Mouse (Mus musculus) right cerebral cortex, postnatal 4 days (tissue): ENCODE measurements around the gene Cox6b2.

Experiments
- DNase-seq: peaks from one replicate; pipeline ENCODE4 v3.0.0-alpha.2; 2022

The Cox6b2 gene

GRCm38 (mm10) chr7:4752821-4753570 lies at the start of gene Cox6b2:
Cox6b2 (minus strand) TSS chr7:4753094.
- peak; percentile 85 for DNase-seq

GRCm38 (mm10) chr7:4802247-4802646 lies 49.4 kb upstream of the Cox6b2 start:
- DNase-seq: no peak

DNA sequence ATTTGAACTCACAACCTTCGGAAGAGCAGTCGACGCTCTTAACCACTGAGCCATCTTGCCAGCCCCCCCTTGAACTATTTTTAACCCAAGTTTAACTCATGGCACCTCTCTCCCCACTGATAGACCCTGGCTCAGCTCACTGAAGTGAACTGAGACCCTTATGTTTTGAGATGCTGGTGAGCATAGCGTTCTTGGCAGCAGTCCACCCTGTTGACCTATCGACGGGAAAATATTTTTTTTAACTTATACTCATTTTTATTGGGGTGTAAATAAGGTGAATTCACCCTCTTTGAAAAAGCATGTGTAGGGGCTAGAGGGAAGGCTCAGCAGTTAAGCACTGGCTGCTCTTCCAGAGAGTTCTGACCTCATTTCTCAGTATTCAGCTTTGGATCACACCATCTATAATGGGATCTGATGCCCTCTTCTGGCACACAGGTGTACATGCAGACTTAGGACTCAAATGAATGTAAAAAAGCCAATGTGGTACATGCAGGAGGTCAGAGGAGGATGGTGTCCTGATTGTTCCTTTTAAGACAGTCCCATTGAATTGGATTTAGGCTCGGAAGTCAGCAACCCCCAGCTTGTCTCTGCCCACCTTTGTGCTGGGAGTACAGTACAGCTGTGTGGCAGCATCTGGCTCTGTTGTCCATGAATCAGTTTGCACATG lies 43.0 kb upstream of the Cox6b2 start:
- DNase-seq: no peak

DNA sequence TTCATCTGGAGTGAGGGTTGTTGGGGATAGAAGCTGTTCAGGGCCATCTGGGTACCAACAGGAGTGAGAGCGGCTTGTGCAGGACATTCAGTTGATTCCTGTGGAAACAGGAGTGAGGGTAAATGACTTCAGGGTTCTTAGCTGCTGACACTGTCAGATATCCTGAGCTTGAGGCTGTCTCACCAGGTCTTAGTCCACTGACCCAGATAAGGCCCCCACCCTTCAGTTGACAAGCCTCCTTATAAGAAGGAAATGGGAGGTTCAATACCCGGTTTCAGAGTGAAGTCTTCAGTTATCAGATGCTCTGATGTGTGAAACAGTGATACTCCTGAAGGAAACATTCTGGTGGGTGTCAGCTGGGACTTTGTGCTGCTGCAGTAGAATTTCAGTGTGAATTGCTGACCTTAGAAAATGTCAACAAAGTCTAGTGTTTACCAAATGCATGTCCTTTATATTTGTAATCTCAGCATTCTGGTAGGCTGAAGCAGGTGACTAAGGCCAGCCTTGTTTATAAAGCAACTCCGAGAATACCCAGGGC lies 41.8 kb upstream of the Cox6b2 start:
- DNase-seq: no peak

DNA sequence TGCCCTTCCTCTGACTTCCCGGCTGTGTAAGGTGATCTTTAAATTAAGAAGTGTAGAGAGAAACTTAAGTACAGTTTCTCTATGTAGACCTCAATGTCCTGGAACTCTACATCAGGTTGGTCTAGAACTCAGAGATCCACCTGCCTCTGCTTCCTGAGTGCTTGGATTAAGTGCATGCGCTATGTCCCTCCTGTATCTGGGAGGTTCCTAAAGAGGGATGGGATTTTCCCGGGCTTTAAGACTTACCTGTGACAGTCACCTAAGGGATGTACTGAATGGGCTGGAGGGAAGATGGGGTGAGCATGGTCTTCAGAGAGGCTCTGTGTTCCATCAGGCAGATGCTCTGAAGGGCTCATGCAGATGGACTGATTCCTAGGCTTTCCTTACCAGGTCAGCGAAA lies 40.8 kb upstream of the Cox6b2 start:
- DNase-seq: no peak

DNA sequence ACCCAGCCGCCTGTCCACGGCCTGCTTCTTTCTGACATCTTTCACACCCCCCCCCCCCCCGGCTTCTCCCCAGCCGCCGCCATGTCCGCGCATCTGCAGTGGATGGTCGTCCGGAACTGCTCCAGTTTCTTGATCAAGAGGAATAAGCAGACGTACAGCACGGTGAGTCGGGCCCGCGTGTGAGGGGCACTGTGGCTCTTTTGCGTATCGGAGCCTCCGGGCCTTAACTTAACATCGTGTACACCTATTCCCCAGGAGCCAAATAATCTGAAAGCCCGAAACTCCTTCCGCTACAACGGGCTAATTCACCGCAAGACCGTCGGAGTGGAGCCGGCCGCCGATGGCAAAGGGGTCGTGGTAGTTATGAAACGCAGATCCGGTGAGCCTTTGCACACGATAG lies 40.4 kb upstream of the Cox6b2 start:
- DNase-seq: peak; percentile 25

DNA sequence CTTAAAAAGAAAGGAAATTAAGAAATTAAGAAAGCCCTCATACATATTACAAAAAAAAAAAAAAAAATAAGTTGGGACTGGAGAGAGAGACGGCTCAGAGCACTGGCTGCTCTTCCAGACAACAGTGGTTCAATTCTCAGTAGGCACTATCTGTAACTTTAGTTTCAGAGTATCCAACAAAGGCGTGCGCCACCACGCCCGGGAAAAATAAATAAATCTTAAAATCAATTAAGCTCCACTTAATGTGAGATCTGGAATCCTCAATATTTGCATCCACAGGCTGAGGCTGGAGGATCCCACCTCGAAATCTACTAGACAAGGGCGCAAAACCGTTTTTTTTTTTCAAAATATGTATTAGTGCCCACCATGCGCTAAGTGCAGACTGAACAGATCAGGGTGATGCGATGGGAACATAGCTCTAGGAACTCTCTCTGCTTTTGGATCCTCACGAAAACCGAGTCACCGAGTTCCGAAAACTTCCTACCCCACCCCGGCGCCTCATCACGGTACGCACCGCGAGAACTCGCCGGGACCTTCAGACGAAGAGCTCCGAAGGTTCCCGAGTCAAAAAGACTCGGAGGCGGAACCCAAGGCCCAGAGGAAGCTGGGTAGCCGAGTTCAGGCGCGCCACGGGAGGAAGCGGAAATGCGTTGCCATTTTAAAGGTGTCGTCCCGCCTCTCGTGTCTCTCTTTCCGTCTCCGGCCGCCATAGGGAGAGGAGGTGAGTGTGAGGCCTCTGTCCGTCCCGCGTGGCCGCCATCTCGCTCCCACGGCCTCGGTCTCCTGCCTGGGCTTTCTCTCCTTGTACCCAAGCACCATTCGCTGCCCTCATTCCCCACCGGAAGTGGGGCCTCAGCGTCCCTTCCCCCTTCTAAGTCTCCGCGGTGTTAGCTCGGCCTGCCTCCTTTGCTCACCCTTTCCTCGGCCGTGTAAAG lies 39.7 kb upstream of the Cox6b2 start, which contains the start of gene Rpl28:
Gene Rpl28 (plus strand): TSS at position 597 of the 935 bp plus-strand sequence.
- peak; percentile 88 for DNase-seq

- no peak for DNase-seq
Observed at GRCm38 (mm10) chr7:4789436-4789935, 36.6 kb upstream of the Cox6b2 start, which contains the start of gene Tmem238. Tmem238 (minus strand) TSS chr7:4789656.

DNA sequence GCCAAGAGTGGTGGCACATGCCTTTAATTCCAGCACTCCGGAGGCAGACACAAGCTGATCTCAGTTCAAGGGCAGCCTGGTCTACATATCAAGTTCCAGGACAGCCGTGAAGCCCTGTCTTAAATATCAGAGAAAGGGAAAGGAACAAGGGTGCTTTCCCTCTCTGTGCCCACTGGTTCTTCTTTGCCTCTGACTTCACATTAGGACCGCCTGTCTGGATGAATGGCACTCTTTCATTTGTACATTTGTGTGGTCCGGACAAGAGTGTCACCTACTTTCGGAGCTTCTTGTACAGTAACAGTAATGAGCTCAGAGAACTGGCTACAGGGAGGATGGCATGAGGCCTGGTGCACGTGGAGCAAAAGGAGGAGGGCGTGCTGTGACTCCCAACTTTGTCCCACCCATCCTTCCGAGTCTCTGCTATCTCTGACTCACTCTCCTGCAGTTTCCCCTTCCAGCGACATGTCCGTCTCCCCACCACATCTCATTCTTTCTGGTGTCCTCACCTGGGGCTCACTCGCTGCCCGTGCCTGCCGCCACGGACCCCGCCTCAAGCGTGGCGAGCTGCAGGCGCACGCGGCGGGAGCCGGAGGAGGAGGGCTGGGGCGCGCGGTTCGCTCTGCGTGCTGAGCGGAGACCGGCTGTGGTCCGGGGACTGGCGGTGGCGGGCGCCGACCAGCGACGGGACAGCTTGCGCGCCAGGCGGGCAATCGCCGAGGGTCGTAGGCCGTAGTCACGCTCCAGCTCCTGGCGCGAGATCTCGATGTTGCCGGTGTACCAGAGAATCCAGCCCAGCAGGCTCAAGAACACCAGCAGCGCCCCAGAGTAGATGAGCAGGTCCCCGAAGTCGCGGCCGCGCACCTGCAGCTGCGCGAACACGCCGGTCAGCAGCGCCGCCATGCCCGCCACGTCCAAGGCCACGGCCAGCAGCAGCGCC lies 35.9 kb upstream of the Cox6b2 start:
- DNase-seq: peak; percentile 60

- no peak for DNase-seq
Observed at GRCm38 (mm10) chr7:4783667-4784268, 30.9 kb upstream of the Cox6b2 start.

GRCm38 (mm10) chr7:4782759-4783158 lies 29.9 kb upstream of the Cox6b2 start, which contains the start of the genes Il11 and Tmem190:
Il11 (minus strand) TSS chr7:4782859.
Tmem190 (plus strand) TSS chr7:4782937.
- no peak for DNase-seq

GRCm38 (mm10) chr7:4782130-4782529 lies 29.2 kb upstream of the Cox6b2 start:
- no peak for DNase-seq

DNA sequence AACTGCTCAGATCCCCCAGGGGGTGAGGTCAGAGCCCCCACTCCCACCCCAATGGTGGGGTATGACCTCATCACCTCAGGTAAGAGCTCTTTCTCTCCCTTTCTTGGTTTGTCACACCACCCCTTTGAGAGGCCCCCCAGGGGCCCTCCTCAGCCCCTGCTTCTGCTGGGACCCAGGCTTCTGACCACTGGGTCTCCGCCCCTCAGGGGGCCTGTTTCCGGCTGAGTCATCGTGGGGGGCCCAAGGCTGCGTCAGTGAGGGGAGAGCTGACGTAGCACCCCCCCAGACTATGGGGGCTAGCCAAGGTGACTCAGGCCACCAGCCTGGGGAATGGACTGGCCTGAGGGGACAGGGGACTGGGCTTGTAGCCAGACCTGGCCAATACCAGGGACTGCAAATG lies 27.0 kb upstream of the Cox6b2 start:
- DNase-seq: no peak

- no peak for DNase-seq
Observed at GRCm38 (mm10) chr7:4777851-4778637, 25.1 kb upstream of the Cox6b2 start.

DNA sequence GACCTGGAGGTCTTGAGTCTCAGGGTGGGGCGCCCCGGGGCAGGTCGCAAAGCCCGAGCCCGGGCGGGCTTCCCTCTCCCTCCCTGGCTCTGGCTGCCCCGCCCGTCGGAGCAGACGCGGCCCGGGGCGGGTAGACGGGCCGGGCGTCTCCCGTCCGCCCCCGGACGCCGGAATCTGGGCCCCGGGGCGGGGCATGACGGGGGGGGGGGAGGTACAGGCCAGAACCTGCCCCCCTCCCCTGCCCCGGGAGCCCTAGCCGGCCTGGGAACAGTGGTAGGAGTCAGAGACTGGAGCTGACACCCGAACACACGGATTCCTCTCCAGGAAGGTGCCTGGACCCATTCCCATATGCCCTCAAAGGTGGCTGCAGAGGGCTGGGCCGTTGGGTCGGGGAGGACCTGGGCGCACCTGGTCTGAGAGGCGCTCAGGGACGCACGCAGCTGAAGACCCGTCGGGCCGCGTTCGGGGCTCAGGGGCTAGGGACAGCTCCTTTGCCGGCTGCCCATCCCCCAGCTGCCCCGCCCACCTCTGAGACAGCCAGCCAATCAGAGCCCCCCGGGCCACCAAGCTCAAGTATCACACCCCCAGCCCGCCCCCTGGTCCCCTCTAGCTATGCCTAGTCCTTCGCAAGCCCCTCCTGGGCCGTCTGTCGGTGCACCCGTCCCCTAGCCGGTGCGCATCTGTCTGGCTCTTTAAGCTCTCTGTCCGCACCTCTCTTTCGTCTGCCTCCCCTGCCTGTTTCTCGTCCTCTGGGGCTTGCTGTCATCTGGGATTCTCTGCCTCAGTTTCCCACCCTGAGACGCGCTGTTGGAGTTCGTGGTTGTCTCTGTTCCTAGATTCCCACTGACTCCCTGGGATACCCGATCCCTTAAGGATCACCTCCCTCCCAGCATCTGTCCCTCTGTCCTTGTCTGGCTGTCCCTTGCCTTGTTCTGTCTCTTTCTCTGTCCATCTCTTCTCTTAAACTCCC lies 24.3 kb upstream of the Cox6b2 start:
- DNase-seq: peak; percentile 63

DNA sequence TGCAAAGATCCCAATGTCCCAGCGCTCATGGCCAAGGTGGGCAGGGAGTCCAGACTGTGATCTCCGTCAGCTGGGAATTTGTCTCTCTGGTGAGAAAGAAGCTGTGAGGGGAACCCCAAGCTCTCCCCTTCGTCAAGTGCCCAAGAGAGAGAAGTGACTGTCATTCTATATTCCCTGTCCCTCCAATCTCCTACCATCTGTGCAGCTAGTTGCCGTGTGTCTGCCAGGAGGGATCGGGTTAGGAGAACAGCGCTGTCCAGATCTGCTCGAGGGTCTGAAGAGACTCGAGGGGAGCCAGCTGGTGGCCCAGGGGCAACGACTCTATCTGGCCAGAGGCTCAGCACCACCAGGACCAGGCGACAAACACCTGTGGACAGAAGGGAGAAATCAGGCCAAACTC lies 23.2 kb upstream of the Cox6b2 start:
- no peak for DNase-seq

GRCm38 (mm10) chr7:4771202-4771601 lies 18.3 kb upstream of the Cox6b2 start, which contains the start of gene Fam71e2:
Fam71e2 (minus strand) TSS chr7:4771302.
- DNase-seq: no peak

DNA sequence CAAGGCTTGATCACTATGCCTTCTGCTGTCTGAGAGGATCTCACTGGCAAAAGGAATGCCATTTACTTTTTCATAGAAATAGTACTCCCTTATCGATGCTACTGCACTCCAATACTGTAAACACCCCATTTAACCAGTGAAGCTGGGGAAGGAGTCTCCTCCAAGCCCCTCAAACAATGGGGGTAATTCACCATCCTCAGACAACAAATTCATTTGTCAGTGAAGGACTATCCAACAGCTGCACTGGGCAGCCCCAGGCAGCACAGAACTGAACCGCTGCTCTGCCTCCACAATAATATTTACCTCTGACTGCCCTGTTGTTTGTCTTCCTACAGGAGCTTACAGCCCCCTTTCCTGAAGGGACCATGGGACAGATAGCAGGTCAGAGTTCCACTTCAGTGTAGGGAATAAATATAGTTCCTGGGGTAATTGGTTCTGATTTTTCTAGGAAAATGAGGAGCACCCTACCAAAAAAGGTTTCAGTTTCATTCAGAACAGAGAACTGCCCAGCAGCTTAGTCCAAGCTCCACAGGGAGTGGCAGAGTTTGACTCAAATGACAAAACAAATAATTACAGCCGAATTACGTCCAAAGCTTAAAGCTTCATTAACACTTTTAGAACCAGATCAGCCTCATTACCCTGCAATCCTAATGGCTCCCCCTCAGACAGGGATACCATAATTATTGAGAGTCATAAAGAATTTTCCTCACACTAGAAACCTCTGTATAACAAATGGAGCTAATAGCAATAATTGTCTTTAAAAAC lies 12.2 kb upstream of the Cox6b2 start:
- DNase-seq: no peak
